Mouse (Mus musculus): ENCODE data around the gene Irf5. TPM values are rescaled to one million over a fixed set of nuclear protein-coding genes. Genes with fewer than 3 reads are reported as not detected.

Gene Irf5
- polyA plus RNA-seq, 1 experiment from 2014 or later: 5.2 TPM

DNA sequence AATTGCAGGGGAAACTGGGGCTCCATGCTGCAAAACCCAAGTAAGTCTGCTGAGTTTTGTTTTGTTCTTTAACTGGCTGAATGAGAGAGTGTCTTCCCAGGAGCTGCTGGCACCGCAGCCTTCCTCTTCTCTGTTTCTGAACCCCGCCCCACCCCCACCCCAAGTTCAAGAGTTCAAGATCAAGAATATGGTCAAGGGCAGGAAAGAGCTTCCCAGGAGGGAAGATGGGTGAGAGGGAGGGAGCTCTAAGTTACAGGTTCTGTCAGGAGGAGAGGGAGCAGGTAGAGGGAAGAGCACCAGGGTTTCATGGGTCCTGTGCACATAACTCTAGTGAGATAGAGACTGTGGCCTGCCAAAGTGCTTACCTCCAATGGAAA, 3.0 kb downstream of the Irf5 start:
- Histone ChIP-seq H3K4me2 (ENCODE audit: low read depth, low read length) (no peak overlapping the region), H3K9me3 (ENCODE audit: control insufficient read depth, low read length) (0 out of 2 replicates have a peak, but pooled peaks cover 4% of the 10 kb centered on the region), H3K4me3 (ENCODE audit: low read depth, low read length) (no peak overlapping the region), H3K27me3 (replicated peaks; ENCODE audit: control insufficient read depth, insufficient read depth, low read length) (peaks cover 48% of the 10 kb centered on the region), H3K4me1 (ENCODE audit: control insufficient read depth, insufficient read depth, low read length) (0 out of 2 replicates have a peak, but pooled peaks cover 4% of the 10 kb centered on the region), H3K36me3 (ENCODE audit: control insufficient read depth, insufficient read depth, low read length) (no peaks in the 10 kb centered on the region), H3K9ac (ENCODE audit: low read depth, low read length) (no peak overlapping the region), H3K27ac (replicated peaks; ENCODE audit: low read depth, low read length) (no peak overlapping the region)
- no peak for DNase-seq (ENCODE audit: low spot score)
- WGBS: 24% methylated on average over 2 of the region's 2 CpGs
- no peak for ATAC-seq (ENCODE audit: low read depth)

DNA sequence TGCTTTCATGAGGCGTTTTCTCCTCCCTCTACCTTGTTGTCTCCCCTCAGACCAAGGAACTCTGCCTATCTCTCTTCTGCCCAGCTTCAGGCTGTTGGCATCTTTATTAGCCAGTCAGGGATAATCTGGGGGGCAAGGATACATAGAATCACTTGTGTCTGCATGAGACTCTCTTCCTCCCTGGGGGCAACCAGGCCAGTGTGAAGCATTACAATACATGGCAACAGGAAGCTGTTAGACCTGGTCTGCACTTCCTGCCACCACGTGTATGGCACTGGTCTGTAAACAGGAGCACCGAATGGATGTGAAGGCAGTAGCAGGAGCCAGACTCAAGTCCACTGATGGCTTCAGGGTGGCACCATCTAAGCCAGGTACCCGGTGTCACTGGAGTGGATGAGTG, 3.6 kb downstream of the Irf5 start:
- no peak overlapping the region for H3K4me3 ChIP-seq (ENCODE audit: low read depth, low read length)
- H3K9ac ChIP-seq (ENCODE audit: low read depth, low read length): no peak overlapping the region
- H3K4me1 ChIP-seq (ENCODE audit: control insufficient read depth, insufficient read depth, low read length): 0 out of 2 replicates have a peak, but pooled peaks cover 4% of the 10 kb centered on the region
- H3K9me3 ChIP-seq (ENCODE audit: control insufficient read depth, low read length): 0 out of 2 replicates have a peak, but pooled peaks cover 4% of the 10 kb centered on the region
- H3K36me3 ChIP-seq (ENCODE audit: control insufficient read depth, insufficient read depth, low read length): no peaks in the 10 kb centered on the region
- no peak overlapping the region for H3K4me2 ChIP-seq (ENCODE audit: low read depth, low read length)
- DNase-seq (ENCODE audit: low spot score) (no peak), ATAC-seq (ENCODE audit: low read depth) (no peak)
- H3K27me3 ChIP-seq (replicated peaks; ENCODE audit: control insufficient read depth, insufficient read depth, low read length): peaks cover 48% of the 10 kb centered on the region
- 57% methylated on average over 4 of the region's 4 CpGs for WGBS
- no peak overlapping the region for H3K27ac ChIP-seq (replicated peaks; ENCODE audit: low read depth, low read length)

DNA sequence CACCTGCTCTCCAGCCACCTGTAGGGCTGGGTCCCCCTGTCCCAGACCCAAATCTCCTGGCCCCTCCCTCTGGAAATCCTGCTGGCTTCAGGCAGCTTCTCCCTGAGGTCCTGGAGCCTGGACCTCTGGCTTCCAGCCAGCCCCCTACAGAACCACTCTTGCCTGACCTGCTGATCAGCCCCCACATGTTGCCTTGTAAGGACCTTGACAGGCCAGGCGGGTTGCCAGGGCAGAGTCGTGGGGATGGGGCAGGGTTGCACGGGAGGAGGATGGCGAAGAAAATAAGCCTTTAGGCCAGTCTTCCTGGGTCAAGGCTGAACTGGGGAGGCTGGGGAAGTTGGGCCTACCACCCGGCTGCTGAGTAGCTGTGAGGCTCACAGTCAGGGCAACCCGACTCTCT, 8.9 kb downstream of the Irf5 start:
- Histone ChIP-seq H3K4me1 (ENCODE audit: control insufficient read depth, insufficient read depth, low read length) (no peaks in the 10 kb centered on the region), H3K9ac (ENCODE audit: low read depth, low read length) (no peak overlapping the region), H3K36me3 (ENCODE audit: control insufficient read depth, insufficient read depth, low read length) (peaks cover 15% of the 10 kb centered on the region; the same call in 1 of the 2 replicates), H3K4me2 (ENCODE audit: low read depth, low read length) (no peak overlapping the region), H3K27ac (replicated peaks; ENCODE audit: low read depth, low read length) (no peak overlapping the region), H3K27me3 (replicated peaks; ENCODE audit: control insufficient read depth, insufficient read depth, low read length) (peaks cover 3% of the 10 kb centered on the region; the same call in 1 of the 2 replicates), H3K9me3 (ENCODE audit: control insufficient read depth, low read length) (no peaks in the 10 kb centered on the region), H3K4me3 (ENCODE audit: low read depth, low read length) (no peak overlapping the region)
- no peak for DNase-seq (ENCODE audit: low spot score)
- 58% methylated on average over 6 of the region's 6 CpGs for WGBS
- no peak for ATAC-seq (ENCODE audit: low read depth)

DNA sequence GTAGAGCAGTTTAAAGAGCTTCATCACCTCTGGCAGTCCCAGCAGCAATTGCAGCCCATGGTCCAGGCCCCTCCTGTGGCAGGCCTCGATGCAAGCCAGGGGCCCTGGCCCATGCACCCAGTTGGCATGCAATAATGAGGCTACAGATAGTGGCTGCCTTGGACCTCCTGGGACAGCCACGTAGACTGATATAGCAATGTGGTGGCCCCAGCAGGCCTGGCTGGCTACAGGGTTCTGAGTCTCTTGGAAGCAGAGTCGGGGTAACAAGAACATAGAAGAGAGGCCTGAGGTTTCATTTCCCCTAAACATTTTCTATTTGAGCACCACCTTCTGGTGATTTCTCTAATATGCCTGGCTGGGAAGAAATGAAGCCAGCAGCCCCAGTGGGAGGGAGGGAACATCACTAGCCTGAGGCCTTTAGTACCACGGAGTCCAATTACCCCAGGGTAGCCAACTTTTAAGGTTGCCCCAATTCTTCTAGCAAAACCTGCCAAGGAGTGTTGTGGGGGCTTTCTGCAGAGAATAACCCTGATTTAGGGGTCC, 10.3 kb downstream of the Irf5 start:
- H3K4me2 ChIP-seq (ENCODE audit: low read depth, low read length): no peak overlapping the region
- H3K36me3 ChIP-seq (ENCODE audit: control insufficient read depth, insufficient read depth, low read length): peaks cover 26% of the 10 kb centered on the region
- WGBS: 71% methylated on average over 4 of the region's 4 CpGs
- DNase-seq (ENCODE audit: low spot score): peak; percentile 17
- no peak for ATAC-seq (ENCODE audit: low read depth)
- H3K27me3 ChIP-seq (replicated peaks; ENCODE audit: control insufficient read depth, insufficient read depth, low read length): no peaks in the 10 kb centered on the region
- no peak overlapping the region for H3K4me3 ChIP-seq (ENCODE audit: low read depth, low read length)
- H3K9ac ChIP-seq (ENCODE audit: low read depth, low read length): no peak overlapping the region
- H3K4me1 ChIP-seq (ENCODE audit: control insufficient read depth, insufficient read depth, low read length): no peaks in the 10 kb centered on the region
- no peak overlapping the region for H3K27ac ChIP-seq (replicated peaks; ENCODE audit: low read depth, low read length)
- H3K9me3 ChIP-seq (ENCODE audit: control insufficient read depth, low read length): no peaks in the 10 kb centered on the region

DNA sequence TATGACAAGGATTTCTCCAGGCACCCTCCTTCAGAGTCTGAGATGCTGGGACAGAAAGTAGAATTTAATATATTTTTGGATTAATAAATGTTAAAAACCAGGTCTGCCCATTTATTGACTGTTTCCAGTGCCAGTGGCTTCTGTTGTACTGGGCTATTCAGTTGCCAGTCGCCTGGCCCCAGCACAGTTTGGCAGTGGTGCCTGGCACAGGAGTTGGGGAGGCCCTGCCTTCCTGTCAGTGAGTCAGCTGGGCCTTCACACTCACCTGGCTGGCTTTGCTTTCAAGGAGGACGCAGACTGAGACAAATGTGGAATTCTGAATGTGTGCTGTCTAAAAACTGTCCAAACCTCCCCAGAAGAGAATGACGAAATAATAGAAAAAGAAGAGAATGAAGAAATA, 10.8 kb downstream of the Irf5 start:
- DNase-seq (ENCODE audit: low spot score) (no peak), ATAC-seq (ENCODE audit: low read depth) (no peak)
- H3K27ac ChIP-seq (replicated peaks; ENCODE audit: low read depth, low read length): no peak overlapping the region
- no peak overlapping the region for H3K4me2 ChIP-seq (ENCODE audit: low read depth, low read length)
- H3K36me3 ChIP-seq (ENCODE audit: control insufficient read depth, insufficient read depth, low read length): peaks cover 31% of the 10 kb centered on the region
- no peaks in the 10 kb centered on the region for H3K9me3 ChIP-seq (ENCODE audit: control insufficient read depth, low read length)
- 89% methylated on average over 3 of the region's 3 CpGs for WGBS
- no peaks in the 10 kb centered on the region for H3K27me3 ChIP-seq (replicated peaks; ENCODE audit: control insufficient read depth, insufficient read depth, low read length)
- H3K4me1 ChIP-seq (ENCODE audit: control insufficient read depth, insufficient read depth, low read length): no peaks in the 10 kb centered on the region
- no peak overlapping the region for H3K9ac ChIP-seq (ENCODE audit: low read depth, low read length)
- no peak overlapping the region for H3K4me3 ChIP-seq (ENCODE audit: low read depth, low read length)

DNA sequence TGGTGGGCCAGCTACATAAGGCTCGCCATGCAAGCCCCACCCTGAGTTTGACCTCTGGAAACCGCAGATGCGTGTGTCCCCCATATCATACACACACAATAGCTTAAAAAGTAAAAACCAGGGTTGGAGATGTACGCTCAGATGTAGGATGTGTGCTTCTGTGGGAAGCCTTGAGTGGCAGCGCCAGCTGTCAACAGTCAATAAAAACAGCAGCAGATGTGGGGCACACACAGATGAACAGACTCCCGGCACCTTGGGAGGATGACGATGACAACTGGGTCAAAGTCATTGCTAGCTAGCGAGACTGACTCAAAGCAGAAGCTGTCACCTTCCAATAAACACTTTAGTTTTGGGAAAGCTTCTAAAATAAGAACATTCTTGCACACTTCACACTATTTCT, 13.1 kb downstream of the Irf5 start:
- H3K36me3 ChIP-seq (ENCODE audit: control insufficient read depth, insufficient read depth, low read length): peaks cover 54% of the 10 kb centered on the region
- 75% methylated on average over 8 of the region's 8 CpGs for whole genome bisulfite sequencing
- H3K27me3 ChIP-seq (replicated peaks; ENCODE audit: control insufficient read depth, insufficient read depth, low read length): no peaks in the 10 kb centered on the region
- no peak overlapping the region for H3K4me3 ChIP-seq (ENCODE audit: low read depth, low read length)
- ATAC-seq (ENCODE audit: low read depth) (no peak), DNase-seq (ENCODE audit: low spot score) (peak; percentile 32)
- no peak overlapping the region for H3K27ac ChIP-seq (replicated peaks; ENCODE audit: low read depth, low read length)
- H3K4me1 ChIP-seq (ENCODE audit: control insufficient read depth, insufficient read depth, low read length): no peaks in the 10 kb centered on the region
- no peak overlapping the region for H3K9ac ChIP-seq (ENCODE audit: low read depth, low read length)
- no peak overlapping the region for H3K4me2 ChIP-seq (ENCODE audit: low read depth, low read length)
- H3K9me3 ChIP-seq (ENCODE audit: control insufficient read depth, low read length): no peaks in the 10 kb centered on the region

DNA sequence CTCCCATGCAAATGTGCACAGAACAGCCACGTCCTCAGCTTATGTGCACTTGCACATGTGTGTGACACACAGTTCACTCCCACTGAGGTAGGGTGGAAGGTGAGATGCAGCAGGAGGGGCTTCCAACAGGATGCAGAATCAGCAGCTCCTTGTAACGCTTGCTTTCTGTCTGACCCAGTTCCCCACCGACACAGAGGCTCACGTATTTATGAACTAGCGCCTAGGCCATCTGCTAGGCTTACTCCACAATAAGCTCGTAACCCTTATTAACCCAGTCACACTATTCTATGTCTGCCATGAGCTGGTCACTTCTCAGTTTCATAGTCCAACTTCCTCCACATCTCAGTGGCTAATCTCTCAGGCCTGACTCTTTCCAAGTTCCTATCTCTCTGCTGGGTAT, 13.8 kb downstream of the Irf5 start:
- H3K4me3 ChIP-seq (ENCODE audit: low read depth, low read length): no peak overlapping the region
- H3K9me3 ChIP-seq (ENCODE audit: control insufficient read depth, low read length): no peaks in the 10 kb centered on the region
- 92% methylated on average over 6 of the region's 6 CpGs for WGBS
- no peak overlapping the region for H3K9ac ChIP-seq (ENCODE audit: low read depth, low read length)
- no peak overlapping the region for H3K4me2 ChIP-seq (ENCODE audit: low read depth, low read length)
- H3K27ac ChIP-seq (replicated peaks; ENCODE audit: low read depth, low read length): no peak overlapping the region
- no peaks in the 10 kb centered on the region for H3K4me1 ChIP-seq (ENCODE audit: control insufficient read depth, insufficient read depth, low read length)
- ATAC-seq (ENCODE audit: low read depth) (no peak), DNase-seq (ENCODE audit: low spot score) (no peak)
- peaks cover 61% of the 10 kb centered on the region for H3K36me3 ChIP-seq (ENCODE audit: control insufficient read depth, insufficient read depth, low read length)
- no peaks in the 10 kb centered on the region for H3K27me3 ChIP-seq (replicated peaks; ENCODE audit: control insufficient read depth, insufficient read depth, low read length)

DNA sequence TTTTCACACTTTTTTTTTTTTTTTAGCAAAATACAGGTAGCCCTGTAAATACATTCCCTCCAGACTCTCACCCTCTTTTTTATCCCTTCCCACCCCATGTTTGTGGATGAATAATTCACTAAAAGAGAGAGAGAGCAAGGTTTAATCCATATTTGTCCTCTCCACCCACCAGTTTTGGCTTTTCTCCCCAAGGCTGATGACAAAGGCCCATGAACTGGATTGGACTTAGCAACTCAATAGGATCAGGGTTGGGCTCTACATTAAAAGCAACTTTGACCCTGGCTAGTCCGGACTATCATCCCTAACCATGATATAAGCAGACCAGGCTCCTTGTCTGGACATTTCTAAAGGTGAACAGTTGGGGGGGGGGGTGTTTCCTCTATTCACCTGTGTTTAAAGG, 14.5 kb downstream of the Irf5 start:
- peaks cover 69% of the 10 kb centered on the region for H3K36me3 ChIP-seq (ENCODE audit: control insufficient read depth, insufficient read depth, low read length)
- H3K27me3 ChIP-seq (replicated peaks; ENCODE audit: control insufficient read depth, insufficient read depth, low read length): no peaks in the 10 kb centered on the region
- ATAC-seq (ENCODE audit: low read depth): no peak

DNA sequence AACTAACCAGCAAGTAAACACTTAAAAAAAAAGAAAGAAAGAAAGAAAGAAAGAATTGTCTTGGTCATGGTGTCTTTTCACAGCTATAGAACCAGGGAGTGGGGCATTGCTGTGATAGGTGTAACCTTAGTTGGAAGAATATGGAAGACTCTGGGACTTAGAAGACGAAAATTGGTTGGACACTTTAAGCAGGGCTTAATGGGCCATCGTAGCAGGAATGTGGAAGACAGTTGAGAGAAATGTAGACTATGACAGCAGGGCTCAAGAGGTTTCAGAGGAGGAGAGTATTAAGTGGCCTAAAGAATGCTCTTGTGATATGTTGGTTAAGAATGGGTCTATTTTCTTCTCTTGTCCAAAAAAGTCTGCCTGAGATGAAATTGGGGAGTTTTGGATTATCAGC, 19.2 kb downstream of the Irf5 start:
- Histone ChIP-seq H3K4me1 (ENCODE audit: control insufficient read depth, insufficient read depth, low read length) (no peaks in the 10 kb centered on the region), H3K4me2 (ENCODE audit: low read depth, low read length) (no peak overlapping the region), H3K27me3 (replicated peaks; ENCODE audit: control insufficient read depth, insufficient read depth, low read length) (no peaks in the 10 kb centered on the region), H3K36me3 (ENCODE audit: control insufficient read depth, insufficient read depth, low read length) (peaks cover 90% of the 10 kb centered on the region), H3K4me3 (ENCODE audit: low read depth, low read length) (no peak overlapping the region), H3K27ac (replicated peaks; ENCODE audit: low read depth, low read length) (no peak overlapping the region), H3K9ac (ENCODE audit: low read depth, low read length) (no peak overlapping the region), H3K9me3 (ENCODE audit: control insufficient read depth, low read length) (no peaks in the 10 kb centered on the region)
- no peak for DNase-seq (ENCODE audit: low spot score)
- ATAC-seq (ENCODE audit: low read depth): no peak
- WGBS: 94% methylated on average over 2 of the region's 2 CpGs

More for the DNA sequence above, 14.5 kb downstream of the Irf5 start:
- Histone ChIP-seq H3K9ac (ENCODE audit: low read depth, low read length) (no peak overlapping the region), H3K4me2 (ENCODE audit: low read depth, low read length) (no peak overlapping the region), H3K4me1 (ENCODE audit: control insufficient read depth, insufficient read depth, low read length) (no peaks in the 10 kb centered on the region), H3K4me3 (ENCODE audit: low read depth, low read length) (no peak overlapping the region), H3K9me3 (ENCODE audit: control insufficient read depth, low read length) (no peaks in the 10 kb centered on the region), H3K27ac (replicated peaks; ENCODE audit: low read depth, low read length) (no peak overlapping the region)
- 91% methylated on average over 1 of the region's 1 CpGs for WGBS
- no peak for DNase-seq (ENCODE audit: low spot score)

Data from embryonic facial prominence, embryonic 14.5 days (tissue).